Mouse (Mus musculus) embryo, embryonic 11 days (tissue): ENCODE data around the gene Cdk6.
"Not testable (repeated sequence)": the region's sequence is repeated elsewhere in the genome, so short reads cannot be mapped to it uniquely, and the experiment has no call there.

ENCODE experiments used
- DNase-seq: peaks from one replicate; pipeline ENCODE4 v3.0.0-alpha.2; 2015

Cdk6 gene

DNA sequence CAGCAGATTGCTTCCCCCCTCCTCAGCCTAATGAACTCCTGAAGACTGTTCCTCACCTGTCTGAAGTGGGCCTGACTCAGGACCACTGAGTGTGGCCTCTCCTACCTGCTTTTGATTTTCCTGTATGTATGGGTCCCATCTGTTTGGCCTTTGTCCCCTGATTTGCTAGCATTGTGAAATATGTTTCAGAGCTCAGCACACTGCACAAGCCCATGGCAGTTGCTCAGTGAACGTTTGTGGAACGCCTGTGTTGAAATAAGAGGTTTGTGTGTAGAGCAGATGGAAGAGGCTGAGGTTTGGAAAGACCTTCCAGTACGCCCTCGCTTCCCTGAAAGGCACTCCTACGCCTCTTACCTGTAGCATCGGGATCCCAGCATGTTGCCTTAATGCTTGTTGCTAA, 98.1 kb downstream of the Cdk6 start:
- DNase-seq: not testable (repeated sequence)

GRCm38 (mm10) chr5:3442524-3442923, 101.2 kb downstream of the Cdk6 start:
- not testable (repeated sequence) for DNase-seq

DNA sequence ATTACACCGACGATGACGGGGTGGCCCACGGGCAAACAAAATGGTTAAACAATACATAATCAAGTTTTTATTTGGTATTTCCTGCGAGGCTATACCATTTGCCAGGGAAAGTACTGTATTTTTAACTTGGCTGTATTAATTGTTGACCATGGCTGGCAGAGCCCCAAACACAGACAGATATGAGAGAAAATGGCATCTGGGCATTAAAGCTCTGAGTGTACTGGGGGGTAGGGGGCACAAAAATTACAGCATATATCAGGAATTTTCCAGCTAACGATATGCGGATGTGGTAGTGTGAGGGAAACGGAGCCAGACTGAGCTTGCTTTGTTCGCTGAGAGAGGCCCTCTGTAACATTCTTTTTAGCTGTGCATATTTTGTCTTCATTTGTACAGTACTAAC, 109.9 kb downstream of the Cdk6 start:
- DNase-seq: not testable (repeated sequence)

GRCm38 (mm10) chr5:3453946-3454345, 112.7 kb downstream of the Cdk6 start:
- DNase-seq: peak; percentile 52

- no peak for DNase-seq
Observed at GRCm38 (mm10) chr5:3460907-3461306, 119.6 kb downstream of the Cdk6 start.

DNA sequence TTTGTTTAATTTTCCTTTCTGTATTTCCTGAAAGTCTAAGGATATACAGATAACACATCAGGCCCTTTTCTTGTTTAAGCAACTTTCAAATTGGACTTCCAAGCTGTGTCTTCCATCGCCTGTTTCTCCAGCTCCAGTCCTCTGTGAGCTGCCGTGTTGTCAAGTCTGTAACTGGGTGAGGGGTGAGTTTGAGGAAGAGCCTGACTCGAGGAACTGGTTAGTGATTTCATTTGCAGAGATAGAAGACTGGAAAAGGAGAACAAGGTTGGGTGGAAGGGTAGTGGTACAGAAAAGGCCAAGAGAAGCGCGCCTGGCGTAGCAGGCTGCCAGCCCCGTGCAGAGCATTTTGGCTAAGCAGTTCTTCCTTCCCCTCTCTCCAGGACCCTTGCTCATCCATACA, 120.1 kb downstream of the Cdk6 start:
- no peak for DNase-seq

- peak; percentile 56 for DNase-seq
Observed at GRCm38 (mm10) chr5:3462897-3463757, 121.8 kb downstream of the Cdk6 start.

- no peak for DNase-seq
Observed at GRCm38 (mm10) chr5:3463758-3464157, 122.5 kb downstream of the Cdk6 start.

DNA sequence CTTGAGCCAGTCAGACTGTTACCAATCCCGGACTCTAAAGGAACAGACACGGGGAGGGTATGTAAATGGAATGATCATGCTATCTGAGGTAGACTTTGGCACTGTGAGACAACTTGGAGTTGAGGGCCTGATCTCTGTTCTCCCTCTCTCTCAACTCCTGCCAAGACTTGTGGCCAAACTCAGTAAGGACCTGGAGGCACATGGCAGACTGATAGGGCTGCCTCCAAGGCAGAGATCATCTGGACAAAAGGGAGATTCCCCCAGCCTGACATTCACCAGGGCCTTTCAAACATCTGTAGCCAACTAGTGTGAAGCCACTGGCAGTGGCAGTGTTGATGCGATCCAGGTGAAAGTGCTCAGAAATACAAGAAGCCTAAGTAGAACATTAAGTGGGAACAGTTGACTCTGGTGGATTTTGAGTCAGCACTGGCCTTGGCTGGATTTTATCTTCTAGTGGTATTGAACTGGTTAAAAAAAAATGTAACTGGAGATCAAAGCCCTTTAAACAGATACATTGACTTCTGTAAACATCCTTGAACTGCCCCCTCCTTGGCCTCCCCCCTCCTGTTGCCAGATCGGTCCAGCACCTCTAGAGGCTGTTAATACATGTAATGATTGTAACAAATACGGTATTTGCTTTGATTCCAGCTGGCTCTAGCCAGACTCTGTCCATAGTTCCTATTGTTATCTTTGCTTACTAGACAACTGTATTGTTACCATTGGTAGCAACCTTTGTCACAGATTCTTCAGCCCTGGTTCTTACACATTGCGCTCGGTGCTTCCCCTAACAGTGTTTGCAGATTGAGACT, 125.0 kb downstream of the Cdk6 start:
- peak; percentile 42 for DNase-seq

- DNase-seq: no peak
Observed at GRCm38 (mm10) chr5:3470866-3471265, 129.6 kb downstream of the Cdk6 start.

- no peak for DNase-seq
Observed at GRCm38 (mm10) chr5:3472311-3473156, 131.2 kb downstream of the Cdk6 start.

- DNase-seq: no peak
Observed at GRCm38 (mm10) chr5:3477711-3478110, 136.4 kb downstream of the Cdk6 start.

GRCm38 (mm10) chr5:3478216-3478615, 136.9 kb downstream of the Cdk6 start:
- DNase-seq: no peak

DNA sequence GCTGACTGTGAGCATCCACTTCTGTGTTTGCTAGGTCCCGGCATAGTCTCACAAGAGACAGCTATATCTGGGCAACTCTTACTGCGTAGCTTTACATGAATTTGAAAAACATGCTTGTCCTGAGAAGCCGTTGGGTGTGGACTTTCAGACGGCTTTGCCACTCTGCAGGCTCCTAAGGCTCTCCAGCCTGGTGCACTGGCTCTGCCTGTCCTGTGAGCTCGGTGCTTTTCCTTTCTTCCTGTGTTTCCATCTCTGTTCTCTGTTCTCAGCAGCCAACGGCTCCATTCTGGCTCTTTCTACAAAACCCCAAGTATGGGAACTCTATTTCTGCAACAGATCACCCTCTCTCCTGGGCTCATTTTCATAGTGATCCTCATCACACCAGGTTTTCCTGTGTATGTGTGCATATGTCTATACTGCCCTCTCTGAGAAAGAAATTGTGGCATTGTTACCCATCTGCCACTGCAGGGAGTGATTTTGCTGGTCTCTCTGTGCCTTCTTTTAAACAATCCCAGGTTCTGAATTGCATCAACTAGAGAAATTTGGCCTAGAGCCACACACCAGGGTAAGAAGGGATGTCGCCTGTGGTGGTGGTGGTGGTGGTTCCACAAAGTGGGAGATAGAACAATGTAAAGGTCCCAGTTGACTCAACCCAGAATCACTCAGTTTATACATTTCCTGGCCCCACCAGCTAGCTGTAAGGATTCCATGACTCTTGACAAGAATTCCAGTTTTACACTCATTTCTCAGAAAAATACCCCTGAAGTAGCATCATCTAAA, 137.9 kb downstream of the Cdk6 start:
- no peak for DNase-seq

GRCm38 (mm10) chr5:3480637-3481395, 139.5 kb downstream of the Cdk6 start:
- no peak for DNase-seq

- DNase-seq: no peak
Observed at GRCm38 (mm10) chr5:3482474-3482873, 141.2 kb downstream of the Cdk6 start.

DNA sequence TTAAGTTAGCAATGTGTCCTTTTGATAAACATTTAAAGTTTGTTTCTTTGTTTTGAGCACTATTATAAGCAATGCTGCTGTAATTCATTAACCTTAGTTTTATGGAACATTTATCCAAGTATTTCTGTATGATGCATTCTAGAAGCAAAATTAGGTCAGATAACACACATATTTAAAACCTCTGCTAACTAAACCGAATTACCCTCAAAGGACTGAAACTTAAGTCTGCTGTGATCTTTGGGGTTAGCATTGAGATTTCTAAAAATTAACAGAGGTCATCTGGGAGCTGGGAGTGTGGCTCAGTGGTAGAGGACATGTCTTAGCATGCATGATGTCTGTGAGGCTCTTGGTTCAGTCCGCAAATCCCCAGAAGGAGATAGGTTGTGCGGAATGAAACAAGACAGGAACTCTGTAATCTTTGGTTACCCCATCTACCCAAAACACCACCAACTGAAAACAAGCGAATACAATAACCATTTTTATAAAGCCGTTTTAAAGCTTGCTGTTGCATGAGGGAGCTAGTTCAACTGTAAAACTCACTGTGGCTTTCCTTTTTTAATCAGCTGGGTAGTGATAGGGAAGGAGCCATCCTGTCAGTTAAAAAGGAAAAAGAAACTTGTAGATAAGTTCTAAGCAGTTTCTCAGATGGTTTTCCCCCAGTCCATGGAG, 141.9 kb downstream of the Cdk6 start:
- no peak for DNase-seq

DNA sequence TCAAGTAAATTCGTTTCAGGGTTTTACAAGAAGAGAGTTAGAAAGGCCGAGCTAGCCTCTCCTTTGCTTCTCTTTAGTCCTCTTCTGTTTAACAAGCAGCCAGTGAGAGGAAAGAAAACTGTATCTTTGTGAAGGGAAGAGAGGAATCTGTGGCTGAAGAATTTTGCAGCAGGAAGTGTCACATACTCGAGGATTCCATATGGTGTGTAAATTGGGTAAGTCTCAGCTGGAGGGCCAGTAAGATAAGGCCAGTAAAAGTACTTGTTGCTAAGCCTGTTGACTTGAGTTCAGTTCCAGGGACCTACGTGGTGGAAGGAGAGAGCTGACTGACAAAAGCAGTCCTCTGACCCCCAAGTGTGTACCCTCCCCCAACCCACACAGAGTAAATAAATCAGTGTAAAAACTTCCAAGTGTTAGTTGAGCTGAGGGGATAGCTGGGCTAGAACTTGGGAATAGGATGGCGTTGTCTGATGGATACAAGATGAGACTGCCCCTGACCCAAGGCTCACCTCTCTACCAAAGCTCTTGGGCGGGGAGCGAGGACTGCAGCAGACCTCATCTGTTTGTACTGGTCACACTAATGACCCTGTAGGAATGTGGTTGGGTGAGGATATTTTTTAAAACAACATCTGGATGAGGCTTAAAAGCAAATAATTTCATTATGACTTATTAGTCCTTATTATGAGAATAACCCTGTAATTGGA, 145.4 kb downstream of the Cdk6 start:
- peak; percentile 23 for DNase-seq

- no peak for DNase-seq
Observed at GRCm38 (mm10) chr5:3488146-3488774, 147.0 kb downstream of the Cdk6 start.

- no peak for DNase-seq
Observed at GRCm38 (mm10) chr5:3490358-3490757, 149.1 kb downstream of the Cdk6 start.
